Mouse (Mus musculus) midbrain, embryonic 12.5 days (tissue): ENCODE data around the gene Strn. TPM values are rescaled to one million over a fixed set of nuclear protein-coding genes. Genes with fewer than 3 reads are reported as not detected.
A peak's percentile ranks its signal among the peaks of the same experiment; 100 is the strongest.

Experiments used
- ATAC-seq: fragments of 200-750 bp; cut with Nextera tagmentation; 2 replicates; pipeline ENCODE4 v1.8.0; 2017; ENCODE audit warnings: low read depth, moderate TSS enrichment, moderate library complexity; ENCODE audit not compliant: low FRiP score
- H3K27ac ChIP-seq: fragments of 300-500 bp; sonication (generic); replicated peaks from 2 replicates; pipeline ENCODE4 v1.5.1; 2016; ENCODE audit warnings: mild to moderate bottlenecking
- H3K27me3 ChIP-seq: fragments of 300-500 bp; sonication (generic); 2 replicates; pipeline ENCODE4 v1.6.1; 2016; ENCODE audit warnings: mild to moderate bottlenecking
- H3K36me3 ChIP-seq: fragments of 300-500 bp; sonication (generic); 2 replicates; pipeline ENCODE4 v1.6.1; 2016
- H3K4me1 ChIP-seq: fragments of 300-500 bp; sonication (generic); 2 replicates; pipeline ENCODE4 v1.6.1; 2016
- H3K4me2 ChIP-seq: fragments of 300-500 bp; sonication (generic); replicated peaks from 2 replicates; pipeline ENCODE4 v1.6.1; 2016; ENCODE audit warnings: mild to moderate bottlenecking, moderate library complexity
- H3K4me3 ChIP-seq: fragments of 300-500 bp; sonication (generic); 2 replicates; pipeline ENCODE4 v1.5.1; 2016; ENCODE audit warnings: mild to moderate bottlenecking
- H3K9ac ChIP-seq: fragments of 300-500 bp; sonication (generic); replicated peaks from 2 replicates; pipeline ENCODE4 v1.6.1; 2016; ENCODE audit warnings: mild to moderate bottlenecking, moderate library complexity
- H3K9me3 ChIP-seq: fragments of 300-500 bp; sonication (generic); 2 replicates; pipeline ENCODE4 v1.6.1; 2016; ENCODE audit warnings: mild to moderate bottlenecking
- WGBS: fragments of 180-500 bp; shearing (Covaris S2); methylation state at CpG from one replicate; pipeline ENCODE4 v1.1.7; 2016; 5-methylcytosine and 5-hydroxymethylcytosine counted together
- polyA plus RNA-seq: library from polyadenylated mRNA; unstranded; fragments of >200 nt; fragmentation: Nextera tagmentation; extraction: Ambion mirVana; gene quantifications from 2 replicates; pipeline ENCODE4 v1.2.1, GENCODE M21; 2016

The Strn gene
- 7.8 and 10.3 TPM in 2 replicates for polyA plus RNA-seq

DNA sequence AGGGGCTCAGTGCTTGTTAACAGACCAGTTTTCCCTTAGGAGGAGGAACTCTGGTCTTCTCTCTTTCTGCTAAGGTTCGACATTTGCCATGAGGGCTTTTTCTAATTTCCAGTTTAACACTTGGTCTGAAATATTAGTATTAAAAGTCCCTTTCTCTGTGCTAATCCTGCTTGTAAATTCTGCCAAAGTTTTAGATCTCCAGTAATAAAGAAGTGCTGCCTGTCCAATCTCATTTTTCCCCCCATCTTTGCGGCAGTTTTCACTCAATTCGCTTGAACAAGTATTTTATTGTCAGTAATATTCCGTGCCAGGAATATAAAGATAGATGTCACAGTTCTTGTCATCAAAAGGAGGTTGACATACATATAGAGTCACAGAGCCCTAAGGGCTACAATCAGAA, at the start of gene Strn:
Gene Strn (minus strand): TSS at position 101 of the 400 bp plus-strand sequence.
- no peak for ATAC-seq
- Histone ChIP-seq H3K4me2 (peak within 1 kb of the TSS; percentile 83), H3K36me3 (no peaks in the 10 kb centered on the region), H3K9ac (peak within 1 kb of the TSS; percentile 87), H3K27me3 (no peaks in the 10 kb centered on the region), H3K27ac (peak within 1 kb of the TSS; percentile 76), H3K4me1 (peaks cover 19% of the 10 kb centered on the region), H3K9me3 (no peaks in the 10 kb centered on the region), H3K4me3 (peak within 1 kb of the TSS; percentile 89)
- 45% methylated on average over 4 of the region's 4 CpGs for WGBS

DNA sequence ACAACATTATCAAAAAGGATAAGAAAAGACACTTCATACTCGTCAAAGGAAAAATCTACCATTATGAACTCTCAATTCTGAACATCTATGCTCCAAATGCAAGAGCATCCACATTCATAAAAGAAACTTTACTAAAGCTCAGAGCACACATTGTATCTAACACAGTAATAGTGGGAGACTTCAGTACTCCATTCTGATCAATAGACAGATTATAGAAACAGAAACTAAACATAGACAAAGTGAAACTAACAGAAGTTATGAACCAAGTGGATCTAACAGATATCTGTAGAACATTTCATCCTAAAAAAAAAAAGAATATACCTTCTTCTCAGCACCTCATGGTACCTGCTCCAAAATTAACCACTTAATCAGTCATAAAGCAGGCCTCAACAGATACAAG, 41.8 kb upstream of the Strn start:
- H3K9me3 ChIP-seq = no peaks in the 10 kb centered on the region
- WGBS = 85% methylated on average over 1 of the region's 1 CpGs

DNA sequence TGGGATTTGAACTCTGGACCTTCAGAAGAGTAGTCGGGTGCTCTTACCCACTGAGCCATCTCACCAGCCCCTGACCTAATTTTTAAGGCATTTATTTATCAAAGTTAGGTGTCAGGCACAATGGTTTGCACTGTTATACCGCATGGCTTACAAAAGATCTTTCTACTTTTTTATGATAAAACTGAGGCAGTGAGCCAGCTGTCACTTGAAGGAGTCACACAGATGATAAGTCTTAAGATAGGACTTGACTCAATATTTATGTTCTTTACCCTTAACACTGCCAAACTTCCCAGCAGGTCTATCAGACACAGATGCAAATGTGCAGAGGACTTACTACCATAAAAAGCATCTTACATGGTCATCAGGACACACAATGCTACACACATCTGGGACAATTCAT, 35.3 kb upstream of the Strn start:
- Histone ChIP-seq H3K9ac (no peak overlapping the region), H3K27me3 (no peaks in the 10 kb centered on the region), H3K4me3 (no peak overlapping the region), H3K27ac (no peak overlapping the region), H3K4me1 (no peaks in the 10 kb centered on the region), H3K4me2 (no peak overlapping the region), H3K9me3 (no peaks in the 10 kb centered on the region), H3K36me3 (peaks cover 23% of the 10 kb centered on the region)
- 85% methylated on average over 2 of the region's 2 CpGs for WGBS
- no peak for ATAC-seq

More for the DNA sequence above, 41.8 kb upstream of the Strn start:
- Histone ChIP-seq H3K4me3 (no peak overlapping the region), H3K4me2 (no peak overlapping the region), H3K36me3 (peaks cover 23% of the 10 kb centered on the region), H3K9ac (no peak overlapping the region), H3K27me3 (no peaks in the 10 kb centered on the region), H3K4me1 (no peaks in the 10 kb centered on the region), H3K27ac (no peak overlapping the region)
- ATAC-seq = no peak

DNA sequence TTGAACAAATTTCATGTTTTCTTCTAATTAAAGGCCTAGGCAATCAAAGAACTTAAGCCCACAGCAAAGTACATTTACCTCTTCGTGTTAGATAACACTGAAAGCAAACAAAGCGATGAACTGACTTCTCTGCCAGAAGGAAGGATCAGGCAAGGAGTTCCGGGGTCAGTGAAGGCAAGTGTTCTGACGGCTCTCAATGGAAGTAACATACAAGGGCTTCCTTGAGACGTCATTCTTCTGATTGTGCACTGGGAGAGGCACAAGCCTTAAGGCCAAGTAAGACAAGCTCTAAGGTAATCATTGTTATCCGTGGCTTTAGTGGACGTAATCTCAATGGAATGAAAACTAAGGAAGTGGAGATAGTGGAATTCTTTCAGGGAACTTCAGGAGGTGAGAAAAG, 33.9 kb upstream of the Strn start:
- Histone ChIP-seq H3K4me1 (no peaks in the 10 kb centered on the region), H3K27ac (no peak overlapping the region), H3K9ac (no peak overlapping the region), H3K4me2 (no peak overlapping the region), H3K27me3 (no peaks in the 10 kb centered on the region), H3K4me3 (no peak overlapping the region), H3K36me3 (peaks cover 21% of the 10 kb centered on the region), H3K9me3 (no peaks in the 10 kb centered on the region)
- WGBS = 79% methylated on average over 7 of the region's 7 CpGs
- no peak for ATAC-seq

DNA sequence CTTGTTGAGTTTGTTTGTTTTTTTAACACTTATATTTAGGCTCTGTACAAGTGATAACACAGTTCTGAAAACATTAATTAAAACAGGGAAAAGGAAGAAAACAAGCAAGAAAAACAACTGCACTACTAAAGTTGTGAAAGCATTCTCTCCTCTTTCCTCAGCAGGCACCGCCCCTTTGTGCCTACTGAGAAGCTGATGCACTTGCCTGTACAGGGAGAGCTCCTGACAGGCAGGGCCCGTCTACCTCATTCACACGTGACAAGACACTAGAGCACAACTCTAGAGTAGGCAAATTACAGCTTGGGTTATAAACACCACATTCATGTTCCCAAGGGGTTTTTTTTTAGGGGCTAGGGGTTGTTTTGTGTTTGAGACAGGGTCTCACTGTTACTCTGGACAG, 32.3 kb upstream of the Strn start:
- Histone ChIP-seq H3K4me2 (no peak overlapping the region), H3K27ac (no peak overlapping the region), H3K9me3 (no peaks in the 10 kb centered on the region), H3K27me3 (no peaks in the 10 kb centered on the region), H3K36me3 (peaks cover 32% of the 10 kb centered on the region), H3K9ac (no peak overlapping the region), H3K4me1 (no peaks in the 10 kb centered on the region), H3K4me3 (no peak overlapping the region)
- whole genome bisulfite sequencing = 84% methylated on average over 3 of the region's 3 CpGs
- no peak for ATAC-seq

DNA sequence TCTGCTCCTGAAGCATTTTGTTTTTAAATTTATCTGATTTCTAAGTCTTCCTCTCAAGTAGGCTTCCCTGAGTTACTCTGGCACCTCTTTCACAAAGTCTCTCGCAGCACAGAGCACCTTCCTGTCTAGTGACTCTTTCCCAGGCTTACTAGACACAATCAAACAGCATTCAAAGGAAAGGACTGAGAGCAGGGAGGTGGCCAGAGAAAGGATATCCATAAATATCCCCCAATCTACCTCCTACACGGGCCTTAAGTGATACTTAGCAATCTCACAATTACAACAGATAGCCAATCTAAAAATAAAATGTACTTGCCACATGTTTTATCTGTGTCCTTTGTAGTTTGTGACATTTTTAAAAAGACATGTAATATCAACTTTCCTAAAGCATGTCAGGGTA, 31.9 kb upstream of the Strn start:
- Histone ChIP-seq H3K4me3 (no peak overlapping the region), H3K36me3 (peaks cover 36% of the 10 kb centered on the region), H3K4me2 (no peak overlapping the region), H3K9ac (no peak overlapping the region), H3K9me3 (no peaks in the 10 kb centered on the region), H3K27me3 (no peaks in the 10 kb centered on the region), H3K4me1 (no peaks in the 10 kb centered on the region), H3K27ac (no peak overlapping the region)
- ATAC-seq = no peak
- WGBS = 86% methylated on average over 2 of the region's 2 CpGs

DNA sequence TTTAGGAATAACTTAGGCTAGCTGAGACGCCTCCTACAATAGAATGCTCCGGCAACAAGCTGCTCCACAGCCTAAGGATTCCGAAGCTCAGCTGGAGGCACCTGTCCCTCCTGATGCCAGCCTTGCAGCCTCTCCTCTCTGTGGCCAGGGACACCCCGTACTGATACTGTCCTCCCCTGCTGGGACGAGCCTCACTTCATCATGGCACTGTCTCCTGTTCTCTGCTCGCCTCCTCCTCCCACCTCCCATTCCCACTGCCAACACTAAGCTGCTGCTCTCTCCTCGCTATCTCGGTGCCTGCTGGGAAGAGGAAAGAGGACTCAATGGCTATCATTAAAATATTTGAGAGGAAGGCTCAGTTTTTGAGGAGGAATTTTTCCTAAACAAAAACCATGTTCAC, 30.6 kb upstream of the Strn start:
- Histone ChIP-seq H3K4me3 (no peak overlapping the region), H3K4me2 (no peak overlapping the region), H3K9ac (no peak overlapping the region), H3K4me1 (no peaks in the 10 kb centered on the region), H3K36me3 (peaks cover 35% of the 10 kb centered on the region), H3K9me3 (no peaks in the 10 kb centered on the region), H3K27me3 (no peaks in the 10 kb centered on the region), H3K27ac (no peak overlapping the region)
- no peak for ATAC-seq
- WGBS = 75% methylated on average over 8 of the region's 8 CpGs

DNA sequence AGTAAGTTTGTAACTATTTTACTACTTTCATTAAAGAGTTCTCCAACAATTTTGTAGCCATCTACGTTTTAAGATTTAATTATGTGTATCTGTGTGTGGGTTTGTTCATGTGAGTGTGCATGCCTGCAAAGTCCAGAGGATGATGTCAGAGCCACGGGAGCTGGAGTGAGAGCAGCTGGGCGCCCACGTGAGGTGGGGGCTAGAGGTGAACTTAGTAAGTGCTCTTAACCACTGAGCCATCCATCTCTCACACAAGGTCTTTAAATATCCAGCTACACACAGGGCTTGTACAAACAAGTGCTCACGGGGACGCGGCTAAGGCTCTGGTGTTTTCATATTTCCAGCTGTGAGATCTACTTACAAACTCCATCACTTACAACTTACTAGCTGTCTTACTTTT, 29.1 kb upstream of the Strn start:
- WGBS = 83% methylated on average over 7 of the region's 7 CpGs
- Histone ChIP-seq H3K36me3 (peaks cover 33% of the 10 kb centered on the region), H3K4me1 (no peaks in the 10 kb centered on the region), H3K4me2 (no peak overlapping the region), H3K27ac (no peak overlapping the region), H3K9ac (no peak overlapping the region), H3K4me3 (no peak overlapping the region), H3K9me3 (no peaks in the 10 kb centered on the region), H3K27me3 (no peaks in the 10 kb centered on the region)
- no peak for ATAC-seq

DNA sequence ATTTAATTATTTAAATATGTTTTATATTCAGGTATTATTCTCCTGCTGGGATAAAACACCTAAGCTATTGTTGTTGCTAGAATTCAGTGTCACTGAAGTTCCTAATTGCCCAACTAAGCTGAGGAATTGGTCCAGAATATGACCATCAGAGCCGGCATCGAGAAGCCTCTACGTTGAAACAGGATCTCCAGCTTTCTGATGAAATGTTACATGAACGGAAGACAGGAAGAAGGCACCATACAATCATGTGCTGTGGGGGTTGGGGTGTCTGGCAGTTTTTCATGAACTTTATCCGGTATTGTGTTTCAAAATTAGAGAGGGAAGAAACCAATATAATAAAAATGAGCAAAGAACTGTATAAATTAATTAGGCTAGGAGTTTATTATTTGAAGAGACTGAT, 26.3 kb upstream of the Strn start:
- ATAC-seq = no peak
- H3K27me3 ChIP-seq = no peaks in the 10 kb centered on the region
- H3K4me3 ChIP-seq = no peak overlapping the region
- no peaks in the 10 kb centered on the region for H3K4me1 ChIP-seq
- peaks cover 42% of the 10 kb centered on the region for H3K36me3 ChIP-seq
- H3K9ac ChIP-seq = no peak overlapping the region
- H3K4me2 ChIP-seq = no peak overlapping the region
- WGBS = 94% methylated on average over 5 of the region's 5 CpGs
- no peaks in the 10 kb centered on the region for H3K9me3 ChIP-seq
- H3K27ac ChIP-seq = no peak overlapping the region

DNA sequence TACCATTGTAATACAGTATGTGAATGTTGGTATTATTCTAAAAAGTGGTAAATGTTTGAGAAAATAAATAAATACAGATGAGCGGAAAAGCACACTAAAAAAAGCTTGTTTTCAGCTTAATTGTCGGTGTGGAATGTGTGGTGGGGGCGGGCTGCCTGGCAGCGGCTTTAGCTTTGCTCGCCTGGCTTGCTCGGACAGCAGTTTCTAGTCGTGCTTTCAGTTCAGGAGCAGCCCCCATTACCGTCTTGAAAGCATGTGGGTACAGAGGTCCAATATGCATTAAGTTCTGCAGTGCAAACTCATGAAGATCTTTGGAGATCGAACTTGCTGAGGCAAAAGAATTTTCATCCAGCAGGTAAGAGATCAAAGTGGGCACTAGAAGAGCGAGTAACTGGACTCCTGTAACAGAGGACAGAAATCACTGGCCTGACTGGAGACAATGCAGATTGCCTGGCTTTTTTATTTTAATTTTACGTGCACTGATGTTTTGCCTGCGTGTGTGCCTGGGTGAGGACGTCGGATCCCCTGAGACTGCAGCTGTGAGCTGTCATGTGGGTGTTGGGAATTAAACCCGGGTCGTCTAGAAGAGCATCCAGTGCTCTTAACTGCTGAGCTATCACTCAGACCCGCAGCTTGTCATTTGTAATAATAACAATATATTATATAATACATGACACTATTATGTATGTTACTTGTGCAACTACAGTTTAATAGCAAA, 16.1 kb upstream of the Strn start:
- Histone ChIP-seq H3K9me3 (no peaks in the 10 kb centered on the region), H3K4me1 (no peaks in the 10 kb centered on the region), H3K9ac (no peak overlapping the region), H3K27me3 (no peaks in the 10 kb centered on the region), H3K27ac (no peak overlapping the region), H3K4me3 (no peak overlapping the region), H3K36me3 (peaks cover 34% of the 10 kb centered on the region), H3K4me2 (no peak overlapping the region)
- 62% methylated on average over 17 of the region's 17 CpGs for WGBS
- ATAC-seq = no peak

DNA sequence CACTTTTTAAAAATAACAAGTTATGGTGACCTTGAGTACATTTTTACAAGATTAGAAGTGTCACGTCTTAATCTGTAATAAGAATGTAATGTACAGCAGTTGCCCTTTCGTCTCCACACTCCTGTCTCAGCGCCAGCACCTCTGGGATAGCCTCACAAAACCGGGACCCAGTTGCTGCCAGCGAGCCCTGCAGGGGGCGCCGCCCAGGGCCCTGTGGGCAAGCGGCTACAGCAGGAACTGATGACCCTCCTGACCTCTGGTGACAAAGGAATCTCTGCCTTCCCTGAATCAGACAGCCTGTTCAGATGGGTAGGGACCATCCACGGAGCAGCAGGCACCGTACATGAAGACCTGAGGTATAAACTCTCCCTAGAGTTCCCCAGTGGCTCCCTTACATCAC, 15.1 kb upstream of the Strn start:
- 39% methylated on average over 10 of the region's 10 CpGs for WGBS
- Histone ChIP-seq H3K27me3 (no peaks in the 10 kb centered on the region), H3K4me1 (no peaks in the 10 kb centered on the region), H3K9ac (no peak overlapping the region), H3K4me3 (no peak overlapping the region), H3K36me3 (peaks cover 31% of the 10 kb centered on the region), H3K4me2 (no peak overlapping the region), H3K27ac (no peak overlapping the region), H3K9me3 (no peaks in the 10 kb centered on the region)
- ATAC-seq = no peak

DNA sequence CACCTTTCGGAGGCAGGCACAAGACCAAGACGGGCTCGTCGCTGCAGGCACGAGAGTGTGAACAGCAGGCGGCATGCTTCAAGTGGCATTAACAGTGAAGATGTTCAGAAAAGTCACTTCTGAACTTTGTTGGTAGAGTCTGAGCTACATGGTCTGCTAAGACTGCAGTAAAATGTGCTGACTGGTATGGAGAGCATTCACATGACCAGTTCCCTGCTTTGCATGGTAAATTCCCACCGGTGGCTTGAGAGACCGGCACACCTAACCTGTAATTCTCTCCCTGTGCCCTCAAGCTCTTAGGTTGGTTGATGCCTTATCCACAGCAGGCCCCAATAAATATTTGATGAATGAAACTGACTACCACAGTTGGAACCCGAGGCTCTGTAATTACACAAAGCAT, 11.4 kb upstream of the Strn start:
- no peak overlapping the region for H3K27ac ChIP-seq
- no peaks in the 10 kb centered on the region for H3K27me3 ChIP-seq
- no peak overlapping the region for H3K4me3 ChIP-seq
- 90% methylated on average over 9 of the region's 9 CpGs for WGBS
- peaks cover 16% of the 10 kb centered on the region for H3K36me3 ChIP-seq
- H3K9ac ChIP-seq = no peak overlapping the region
- no peak overlapping the region for H3K4me2 ChIP-seq
- no peak for ATAC-seq
- H3K9me3 ChIP-seq = no peaks in the 10 kb centered on the region
- no peaks in the 10 kb centered on the region for H3K4me1 ChIP-seq

DNA sequence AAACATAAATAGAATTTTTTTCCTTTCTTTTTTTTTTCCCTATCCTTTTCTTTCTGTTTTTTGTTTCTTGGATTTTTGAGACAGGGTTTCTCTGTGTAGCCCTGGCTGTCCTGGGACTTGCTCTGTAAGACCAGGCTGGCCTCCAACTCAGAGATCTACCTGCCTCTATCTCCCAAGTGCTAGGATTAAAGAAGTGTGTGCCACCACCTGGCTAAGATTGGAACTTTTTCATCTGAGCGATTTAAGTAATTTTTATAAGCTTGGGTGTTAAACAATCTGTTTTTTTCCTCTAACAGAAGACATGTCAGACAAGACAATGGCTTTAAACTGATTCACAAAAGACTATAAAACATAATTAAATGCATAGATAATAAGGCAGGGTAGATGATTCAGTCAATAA, 1.4 kb upstream of the Strn start:
- Histone ChIP-seq H3K27ac (no peak overlapping the region), H3K4me2 (no peak overlapping the region), H3K4me1 (peaks cover 15% of the 10 kb centered on the region), H3K27me3 (no peaks in the 10 kb centered on the region), H3K36me3 (no peaks in the 10 kb centered on the region), H3K4me3 (no peak overlapping the region), H3K9me3 (no peaks in the 10 kb centered on the region), H3K9ac (no peak overlapping the region)
- ATAC-seq = no peak
- 50% methylated on average over 1 of the region's 1 CpGs for WGBS
